Mouse (Mus musculus): ENCODE measurements around the gene Stxbp2. TPM values are rescaled to one million over a fixed set of nuclear protein-coding genes. Genes with fewer than 3 reads are reported as not detected.
"Not testable (repeated sequence)": the region's sequence is repeated elsewhere in the genome, so short reads cannot be mapped to it uniquely, and the experiment has no call there.

Gene Stxbp2
- 40.5 and 46.9 TPM in 2 replicates for polyA plus RNA-seq (2015; fragmentation: Nextera tagmentation; extraction: Ambion mirVana)

- DNase-seq (peak; percentile 91), ATAC-seq (peak; percentile 97)
- Histone ChIP-seq H3K4me2 (ENCODE audit: low read depth, low read length) (peak within 1 kb of the TSS; percentile 68), H3K36me3 (replicated peaks; ENCODE audit: insufficient read depth, low read length) (peaks cover 32% of the 10 kb centered on the region), H3K4me1 (ENCODE audit: insufficient read depth) (peaks cover 17% of the 10 kb centered on the region), H3K27me3 (ENCODE audit: insufficient read depth, low read length) (no peaks in the 10 kb centered on the region), H3K9me3 (ENCODE audit: low read length) (no peaks in the 10 kb centered on the region), H3K4me3 (ENCODE audit: low read depth, low read length) (peak within 1 kb of the TSS; percentile 67), H3K9ac (replicated peaks) (peak within 1 kb of the TSS; percentile 66), H3K27ac (ENCODE audit: low read depth) (peak within 1 kb of the TSS; percentile 42)
- WGBS (ENCODE audit: insufficient replicate concordance), result 4% methylated on average over 44 of the region's 47 CpGs
- no peak for TF ChIP-seq EP300 (IDR thresholded peaks at IDR 0.05; ENCODE audit: low read depth)
- TF ChIP-seq CTCF (IDR thresholded peaks at IDR 0.05; ENCODE audit: low read depth), result no peak
Observed at GRCm38 (mm10) chr8:3630647-3631477, at the start of gene Stxbp2. Gene Stxbp2 (plus strand): TSS chr8:3630955.

- H3K36me3 ChIP-seq (replicated peaks; ENCODE audit: insufficient read depth, low read length); H3K4me2 ChIP-seq (ENCODE audit: low read depth, low read length); H3K27ac ChIP-seq (ENCODE audit: low read depth); H3K9me3 ChIP-seq (ENCODE audit: low read length); ATAC-seq; H3K9ac ChIP-seq (replicated peaks); H3K4me1 ChIP-seq (ENCODE audit: insufficient read depth); H3K27me3 ChIP-seq (ENCODE audit: insufficient read depth, low read length); H3K4me3 ChIP-seq (ENCODE audit: low read depth, low read length); DNase-seq: not testable (repeated sequence)
- 64% methylated on average over 1 of the region's 3 CpGs for WGBS (ENCODE audit: insufficient replicate concordance)
Observed at GRCm38 (mm10) chr8:3581961-3582360, 48.8 kb upstream of the Stxbp2 start.

GRCm38 (mm10) chr8:3586452-3586851 lies 44.3 kb upstream of the Stxbp2 start:
- Histone ChIP-seq H3K4me3 (ENCODE audit: low read depth, low read length) (no peak overlapping the region), H3K4me1 (ENCODE audit: insufficient read depth) (peaks cover 4% of the 10 kb centered on the region; the same call in 1 of the 2 replicates), H3K27ac (ENCODE audit: low read depth) (no peak overlapping the region), H3K27me3 (ENCODE audit: insufficient read depth, low read length) (peaks cover 10% of the 10 kb centered on the region; the same call in 1 of the 2 replicates), H3K36me3 (replicated peaks; ENCODE audit: insufficient read depth, low read length) (no peaks in the 10 kb centered on the region), H3K9ac (replicated peaks) (no peak overlapping the region), H3K4me2 (ENCODE audit: low read depth, low read length) (no peak overlapping the region), H3K9me3 (ENCODE audit: low read length) (no peaks in the 10 kb centered on the region)
- DNase-seq (no peak), ATAC-seq (no peak)
- 73% methylated on average over 2 of the region's 2 CpGs for WGBS (ENCODE audit: insufficient replicate concordance)
- no peak for TF ChIP-seq CTCF (IDR thresholded peaks at IDR 0.05; ENCODE audit: low read depth)
- TF ChIP-seq EP300 (IDR thresholded peaks at IDR 0.05; ENCODE audit: low read depth), result 0 out of 2 replicates have a peak, but pooled peaks have one; percentile 8

- H3K36me3 ChIP-seq (replicated peaks; ENCODE audit: insufficient read depth, low read length), result no peaks in the 10 kb centered on the region
- TF ChIP-seq EP300 (IDR thresholded peaks at IDR 0.05; ENCODE audit: low read depth) (no peak), CTCF (IDR thresholded peaks at IDR 0.05; ENCODE audit: low read depth) (no peak)
- 11% methylated on average over 7 of the region's 7 CpGs for WGBS (ENCODE audit: insufficient replicate concordance)
- H3K4me2 ChIP-seq (ENCODE audit: low read depth, low read length), result peak within 1 kb of the TSS; percentile 83
- peaks cover 4% of the 10 kb centered on the region; the same call in 1 of the 2 replicates for H3K4me1 ChIP-seq (ENCODE audit: insufficient read depth)
- H3K4me3 ChIP-seq (ENCODE audit: low read depth, low read length), result peak within 1 kb of the TSS; percentile 71
- no peak for DNase-seq
- H3K9me3 ChIP-seq (ENCODE audit: low read length), result no peaks in the 10 kb centered on the region
- peak within 1 kb of the TSS; percentile 61 for H3K9ac ChIP-seq (replicated peaks)
- peak within 1 kb of the TSS; percentile 71 for H3K27ac ChIP-seq (ENCODE audit: low read depth)
- H3K27me3 ChIP-seq (ENCODE audit: insufficient read depth, low read length), result peaks cover 10% of the 10 kb centered on the region; the same call in 1 of the 2 replicates
- ATAC-seq, result 0 out of 2 replicates have a peak, but pooled peaks have one; percentile 2
Observed at GRCm38 (mm10) chr8:3586993-3587390, 43.8 kb upstream of the Stxbp2 start, which contains the start of gene Camsap3. Gene Camsap3 (plus strand): TSS chr8:3587293.

- H3K9me3 ChIP-seq (ENCODE audit: low read length), result no peaks in the 10 kb centered on the region
- peak overlapping the region; percentile 71 for H3K27ac ChIP-seq (ENCODE audit: low read depth)
- peaks cover 4% of the 10 kb centered on the region; the same call in 1 of the 2 replicates for H3K4me1 ChIP-seq (ENCODE audit: insufficient read depth)
- H3K36me3 ChIP-seq (replicated peaks; ENCODE audit: insufficient read depth, low read length), result no peaks in the 10 kb centered on the region
- DNase-seq (peak; percentile 78), ATAC-seq (peak; percentile 85)
- peak overlapping the region; percentile 83 for H3K4me2 ChIP-seq (ENCODE audit: low read depth, low read length)
- TF ChIP-seq EP300 (IDR thresholded peaks at IDR 0.05; ENCODE audit: low read depth), result no peak
- TF ChIP-seq CTCF (IDR thresholded peaks at IDR 0.05; ENCODE audit: low read depth), result no peak
- WGBS (ENCODE audit: insufficient replicate concordance), result under 1% methylated on average over 56 of the region's 77 CpGs
- peak overlapping the region; percentile 71 for H3K4me3 ChIP-seq (ENCODE audit: low read depth, low read length)
- peaks cover 10% of the 10 kb centered on the region; the same call in 1 of the 2 replicates for H3K27me3 ChIP-seq (ENCODE audit: insufficient read depth, low read length)
- H3K9ac ChIP-seq (replicated peaks), result peak overlapping the region; percentile 61
Observed at GRCm38 (mm10) chr8:3587391-3588257, 43.1 kb upstream of the Stxbp2 start.

Measured in liver, postnatal 0 days (tissue).